Mouse (Mus musculus) liver, embryonic 14.5 days (tissue): ENCODE results near the gene Lce1c.

Experiments used
- CTCF ChIP-seq: IDR thresholded peaks from 2 replicates; pipeline ENCODE4 v1.5.1; 2016; ENCODE audit warnings: antibody characterized with exemption, low read depth, control low read depth
- EP300 ChIP-seq: IDR thresholded peaks from 2 replicates; pipeline ENCODE4 v1.6.1; 2016; ENCODE audit warnings: antibody characterized with exemption, low read depth

DNA sequence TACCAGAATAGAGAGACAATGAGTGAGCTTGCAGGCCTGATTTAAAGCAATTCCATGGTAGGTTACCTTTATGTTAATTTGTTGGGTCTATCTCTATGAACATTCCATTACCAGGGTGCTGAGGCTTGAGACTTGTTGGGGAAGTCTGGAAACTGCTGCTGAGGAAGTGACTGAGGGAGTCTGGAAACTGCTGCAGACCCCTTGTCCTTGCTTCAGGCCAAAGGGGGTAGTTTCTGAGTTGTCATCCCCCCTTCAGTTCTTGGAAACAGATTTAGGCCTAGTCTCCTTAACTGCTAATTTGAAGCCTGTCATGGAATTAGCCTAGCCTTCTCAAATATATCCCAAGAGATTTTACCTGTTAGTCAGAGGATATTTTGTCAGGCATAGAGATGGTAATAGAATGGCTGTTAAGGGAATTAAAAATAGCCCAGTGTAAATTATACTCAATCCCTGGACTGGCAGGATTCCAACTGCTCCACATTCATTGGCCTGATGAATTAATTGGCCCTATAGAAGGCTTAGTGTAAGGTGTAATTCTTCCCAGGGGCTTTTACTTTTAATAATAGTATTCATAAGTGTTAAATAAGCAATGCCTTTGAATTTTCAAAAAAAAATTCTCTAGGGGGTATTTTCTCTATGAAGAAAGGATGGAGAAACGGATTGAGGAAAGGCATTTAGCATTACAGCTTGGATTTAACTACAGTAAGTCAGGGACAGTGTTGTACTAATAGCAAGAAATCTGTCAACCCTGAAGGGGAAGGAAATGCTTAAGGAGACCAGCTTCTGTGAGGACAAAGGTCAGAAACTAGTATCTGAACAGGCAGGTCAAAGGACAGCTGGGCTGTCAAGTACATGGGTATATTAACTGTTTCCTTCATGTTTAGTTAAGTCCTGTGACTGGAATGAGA, 41.0 kb upstream of the Lce1c start:
- TF ChIP-seq CTCF (no peak), EP300 (no peak)
